Mouse (Mus musculus) embryonic facial prominence, embryonic 10.5 days (tissue): ENCODE data around the gene Zmat3. TPM values are rescaled to one million over a fixed set of nuclear protein-coding genes. Genes with fewer than 3 reads are reported as not detected.

ENCODE experiments used
- DNase-seq: peaks from one replicate; pipeline ENCODE4 v3.0.0-alpha.2; 2017; ENCODE audit warnings: low spot score
- H3K27ac ChIP-seq: fragments of 300-500 bp; sonication (generic); replicated peaks from 2 replicates; pipeline ENCODE4 v1.5.1; 2016; ENCODE audit warnings: mild to moderate bottlenecking
- H3K27me3 ChIP-seq: fragments of 300-500 bp; sonication (generic); replicated peaks from 2 replicates; pipeline ENCODE4 v1.6.1; 2016; ENCODE audit warnings: low read depth, mild to moderate bottlenecking; ENCODE audit not compliant: poor library complexity, severe bottlenecking
- H3K36me3 ChIP-seq: fragments of 300-500 bp; sonication (generic); replicated peaks from 2 replicates; pipeline ENCODE4 v1.6.1; 2016; ENCODE audit warnings: mild to moderate bottlenecking, moderate library complexity
- H3K4me1 ChIP-seq: fragments of 300-500 bp; sonication (generic); 2 replicates; pipeline ENCODE4 v1.6.1; 2016
- H3K4me3 ChIP-seq: fragments of 300-500 bp; sonication (generic); 2 replicates; pipeline ENCODE4 v1.5.1; 2016; ENCODE audit warnings: mild to moderate bottlenecking, moderate library complexity
- H3K9me3 ChIP-seq: fragments of 300-500 bp; sonication (generic); 2 replicates; pipeline ENCODE4 v1.6.1; 2016; ENCODE audit warnings: mild to moderate bottlenecking
- WGBS: fragments of 180-500 bp; shearing (Covaris S2); methylation state at CpG from one replicate; pipeline ENCODE4 v1.1.7; 2016; 5-methylcytosine and 5-hydroxymethylcytosine counted together
- polyA plus RNA-seq: library from polyadenylated mRNA; unstranded; fragments of >200 nt; fragmentation: Nextera tagmentation; extraction: Ambion mirVana; gene quantifications from 2 replicates; pipeline ENCODE4 v1.2.1, GENCODE M21; 2016

Zmat3 gene
- polyA plus RNA-seq, 1 experiment from 2014 or later, result 5.2 TPM

DNA sequence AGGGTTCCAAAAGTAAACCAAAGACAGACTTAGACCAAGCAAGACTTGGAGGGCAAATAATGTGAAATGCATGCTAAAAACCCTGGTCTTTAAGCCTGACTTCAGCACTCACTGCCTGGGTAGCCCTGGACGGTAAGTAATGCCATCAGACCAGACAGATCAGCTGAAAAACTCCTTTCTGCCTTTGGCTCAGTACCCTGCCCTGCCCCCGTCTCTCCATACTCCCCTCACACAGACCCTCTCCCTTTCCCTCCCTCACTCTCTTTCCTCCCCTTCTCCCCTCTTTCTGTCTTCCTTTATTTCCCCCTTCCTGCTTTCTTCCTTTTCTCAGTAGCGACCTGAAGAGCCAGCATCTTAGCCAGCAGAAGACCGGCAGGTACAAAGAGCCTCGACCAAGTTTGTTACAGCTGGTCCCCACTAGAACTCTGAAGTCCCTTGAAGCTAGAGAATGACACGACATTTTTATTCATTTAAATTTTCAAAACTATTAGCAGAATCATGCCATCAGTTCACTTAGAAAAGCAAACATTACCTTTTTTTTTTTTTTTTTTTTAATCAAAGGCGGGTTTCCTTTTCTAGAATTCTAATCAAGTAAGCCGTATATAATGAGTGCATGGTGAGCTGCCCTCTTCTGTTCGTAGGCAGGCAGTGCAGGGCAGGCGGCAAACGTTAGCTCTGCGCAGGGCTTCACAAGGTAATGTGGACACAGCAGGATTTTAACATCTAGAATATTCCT is 48.5 kb downstream of the Zmat3 start:
- peak; percentile 48 for DNase-seq
- Histone ChIP-seq H3K27me3 (0 out of 2 replicates have a peak, but pooled peaks cover 4% of the 10 kb centered on the region), H3K4me1 (no peaks in the 10 kb centered on the region), H3K4me3 (no peak overlapping the region), H3K27ac (no peak overlapping the region), H3K9me3 (no peaks in the 10 kb centered on the region), H3K36me3 (no peaks in the 10 kb centered on the region)
- 25% methylated on average over 12 of the region's 12 CpGs for WGBS

DNA sequence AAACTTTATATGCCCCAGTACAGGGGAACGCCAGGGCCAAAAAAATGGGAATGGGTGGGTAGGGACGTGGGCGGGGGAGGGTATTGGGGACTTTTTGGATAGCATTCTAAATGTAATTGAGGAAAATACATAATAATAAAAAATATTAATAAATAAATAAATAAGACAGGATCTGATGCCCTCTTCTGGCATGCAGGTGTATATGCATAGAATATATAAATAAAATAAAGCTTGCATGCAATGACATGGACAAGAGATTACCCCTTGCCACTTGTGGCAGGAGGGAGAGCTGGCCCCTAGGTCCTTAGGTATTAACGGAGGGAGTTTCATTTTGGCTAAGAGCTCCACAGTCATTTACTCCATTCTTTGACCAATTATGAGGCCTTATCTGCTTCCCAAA is 51.1 kb downstream of the Zmat3 start:
- Histone ChIP-seq H3K4me1 (no peaks in the 10 kb centered on the region), H3K36me3 (no peaks in the 10 kb centered on the region), H3K4me3 (no peak overlapping the region), H3K27me3 (0 out of 2 replicates have a peak, but pooled peaks cover 4% of the 10 kb centered on the region), H3K27ac (no peak overlapping the region), H3K9me3 (no peaks in the 10 kb centered on the region)
- 92% methylated on average over 4 of the region's 4 CpGs for WGBS
- DNase-seq, result no peak

DNA sequence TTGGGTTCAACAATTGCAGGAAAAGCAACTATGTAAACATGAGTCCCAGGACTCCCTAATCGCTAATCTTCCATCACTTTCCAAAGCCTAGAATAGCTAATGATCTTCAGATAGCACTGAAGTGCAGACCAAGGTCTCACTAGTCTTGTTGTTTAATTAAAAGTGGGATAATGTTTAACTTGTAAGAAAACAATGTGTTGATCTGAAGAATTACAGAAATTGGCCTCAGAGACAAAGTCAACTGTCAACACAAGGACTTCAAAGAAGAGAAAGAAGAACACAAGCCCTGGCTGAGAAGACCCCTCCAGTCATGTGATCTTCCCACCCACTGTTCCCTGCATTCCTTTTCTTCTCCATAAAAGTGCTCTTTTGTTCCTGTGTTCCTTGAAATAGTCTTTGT is 61.6 kb downstream of the Zmat3 start:
- Histone ChIP-seq H3K4me1 (no peaks in the 10 kb centered on the region), H3K27me3 (no peaks in the 10 kb centered on the region), H3K27ac (no peak overlapping the region), H3K36me3 (no peaks in the 10 kb centered on the region), H3K9me3 (no peaks in the 10 kb centered on the region), H3K4me3 (no peak overlapping the region)
- no peak for DNase-seq
- WGBS, result 46% methylated on average over 1 of the region's 1 CpGs

DNA sequence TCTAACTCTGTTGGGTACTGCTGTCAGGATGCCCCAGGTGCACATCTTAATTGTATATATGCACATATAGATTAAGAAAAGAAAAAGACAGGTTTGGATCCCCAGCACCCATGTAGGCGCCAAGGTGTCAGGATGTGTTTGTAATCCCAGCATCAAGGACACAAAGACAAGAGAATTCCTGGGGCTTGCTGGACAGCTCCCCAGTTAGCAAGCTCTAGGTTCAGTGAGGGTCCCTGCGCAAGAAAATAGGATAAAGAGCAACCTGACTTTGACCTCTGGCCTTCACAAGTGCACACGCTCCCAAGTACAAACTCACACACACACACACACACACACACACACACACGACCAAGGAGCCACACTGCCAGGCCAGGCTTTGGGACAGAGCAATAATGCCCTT is 73.8 kb downstream of the Zmat3 start:
- no peaks in the 10 kb centered on the region for H3K4me1 ChIP-seq
- 40% methylated on average over 4 of the region's 4 CpGs for WGBS
- no peak overlapping the region for H3K4me3 ChIP-seq
- no peaks in the 10 kb centered on the region for H3K9me3 ChIP-seq
- no peaks in the 10 kb centered on the region for H3K27me3 ChIP-seq
- H3K27ac ChIP-seq, result no peak overlapping the region
- DNase-seq, result no peak
- no peaks in the 10 kb centered on the region for H3K36me3 ChIP-seq

Other genes starting within 250 kb of the Zmat3 start
- 6.9 and 8.2 TPM in 2 replicates for gene Pik3ca, start 31.7 kb upstream of the Zmat3 start, polyA plus RNA-seq
- gene Kcnmb3, start 126.2 kb upstream of the Zmat3 start, polyA plus RNA-seq, result 0.09 TPM in 1 of 2 replicates, not detected in the other
- gene Zfp639, start 144.2 kb upstream of the Zmat3 start, polyA plus RNA-seq, result 40.7 and 41.0 TPM in 2 replicates
- 23.9 and 24.9 TPM in 2 replicates for gene Mfn1, start 163.5 kb upstream of the Zmat3 start, polyA plus RNA-seq